Mouse (Mus musculus) urinary bladder, postnatal 4 days (tissue): Measurements from ENCODE around the gene Gm20498.
A peak's percentile ranks its signal among the peaks of the same experiment; 100 is the strongest.
"Not testable (repeated sequence)": the region's sequence is repeated elsewhere in the genome, so short reads cannot be mapped to it uniquely, and the experiment has no call there.

ENCODE experiments used
- DNase-seq, 2 experiments: peaks; one replicate each; pipeline ENCODE4 v3.0.0; 2021 to 2022; ENCODE audit warnings: low spot score in 2 of 2

Gm20498 gene

DNA sequence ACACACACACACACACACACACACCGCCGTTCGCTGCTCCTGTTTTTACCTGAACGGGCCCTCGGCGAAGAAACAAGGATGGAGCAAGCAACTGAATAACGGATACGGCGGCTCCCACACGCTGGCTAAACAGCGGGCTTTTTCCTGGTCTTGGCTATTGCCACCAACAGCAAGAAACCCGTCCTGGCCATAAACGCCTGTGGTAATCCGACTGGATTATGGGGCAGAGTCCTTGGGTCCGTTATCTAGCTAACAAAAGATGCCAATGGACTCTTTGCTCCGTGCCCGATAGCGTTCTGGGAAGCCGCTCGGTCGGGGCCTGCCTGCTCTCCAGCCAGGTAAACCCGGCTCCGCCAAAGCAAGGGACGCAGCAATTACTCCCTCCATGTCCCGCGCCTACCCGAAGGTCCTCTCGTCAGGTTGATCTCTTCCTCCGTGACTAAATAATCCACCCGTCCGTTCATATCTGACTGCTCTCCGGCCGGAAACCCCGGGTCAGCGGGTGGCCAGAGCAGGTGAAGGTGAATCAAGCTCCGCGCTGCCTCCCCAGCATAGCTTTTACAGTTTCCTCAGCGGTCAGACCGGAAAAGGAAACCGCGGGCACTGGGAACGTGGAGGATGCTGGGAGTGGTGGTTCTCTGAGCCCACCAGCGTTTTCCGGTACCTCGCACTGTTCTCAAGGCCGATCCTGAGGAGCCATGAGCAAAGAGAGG lies at the start of gene Gm20498, which contains the start of gene Synj2bp:
TSS of gene Gm20498 (minus strand) at position 590 of the 713 bp plus-strand sequence.
TSS of gene Synj2bp (minus strand) at position 596 of the 713 bp plus-strand sequence.
- DNase-seq, result peak; percentile 69 to 80

DNA sequence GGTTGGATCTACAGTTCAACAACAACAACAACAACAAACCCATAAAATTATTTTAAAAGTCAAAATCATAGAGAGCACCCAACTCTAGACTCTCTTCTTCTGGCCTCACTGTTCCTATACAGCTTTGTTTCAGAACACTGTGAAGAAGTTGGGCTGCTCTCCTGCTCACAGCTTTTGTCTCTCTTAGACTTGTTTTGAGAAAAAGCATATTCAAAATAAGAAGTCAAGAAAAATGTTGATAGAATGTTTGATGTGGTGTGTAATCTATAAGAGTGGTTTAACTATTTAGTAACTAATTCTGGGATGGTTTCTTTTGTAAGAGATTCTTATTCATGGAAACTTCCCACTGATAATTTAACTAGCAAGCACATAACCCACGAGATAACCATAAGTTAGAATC lies 35.7 kb upstream of the Gm20498 start, which contains the start of gene Adam21:
TSS of gene Adam21 (minus strand) at position 101 of the 400 bp plus-strand sequence.
- no peak for DNase-seq

- DNase-seq, result no peak
These were observed 35.2 kb upstream of the Gm20498 start for GRCm38 (mm10) chr12:81567931-81568330.

DNA sequence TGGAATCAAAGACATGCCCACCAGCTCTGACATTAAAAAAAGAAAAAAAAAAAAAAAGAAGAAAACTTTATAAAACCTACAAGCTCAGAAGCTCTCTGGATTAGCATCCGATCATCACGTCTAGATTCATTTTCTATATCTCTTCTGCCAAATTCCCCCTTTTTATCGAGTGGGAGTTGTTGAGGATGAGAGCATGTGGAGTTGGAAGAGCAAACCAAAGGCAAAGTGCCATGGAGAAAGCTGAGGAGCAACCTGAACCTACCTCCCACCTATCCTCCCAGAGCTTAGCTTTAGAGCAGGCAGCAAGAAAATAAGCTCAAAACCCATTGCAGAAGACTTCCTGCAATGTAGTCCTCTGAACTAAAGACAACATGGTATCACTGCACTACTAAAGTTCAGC lies 31.5 kb upstream of the Gm20498 start:
- no peak for DNase-seq

DNA sequence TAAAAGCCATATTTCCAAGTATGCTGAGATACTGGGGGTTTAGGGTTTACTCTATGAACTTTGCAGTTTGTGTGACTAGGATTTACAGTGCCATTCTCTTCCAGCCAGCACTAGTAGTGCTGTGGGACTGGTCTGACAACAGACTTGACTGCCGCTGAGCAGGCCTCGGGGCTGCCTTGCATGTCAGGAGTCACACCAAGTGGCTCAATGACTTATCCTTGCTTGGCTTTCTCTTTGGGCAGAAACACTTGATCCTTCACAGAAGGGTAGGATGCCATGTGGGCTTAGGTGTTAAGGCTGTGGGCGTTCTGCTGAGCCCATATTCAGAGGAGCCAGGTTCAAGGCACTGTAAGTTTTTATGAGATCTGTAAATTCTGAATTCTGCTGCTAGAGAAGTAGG lies 16.6 kb upstream of the Gm20498 start:
- no peak for DNase-seq

DNA sequence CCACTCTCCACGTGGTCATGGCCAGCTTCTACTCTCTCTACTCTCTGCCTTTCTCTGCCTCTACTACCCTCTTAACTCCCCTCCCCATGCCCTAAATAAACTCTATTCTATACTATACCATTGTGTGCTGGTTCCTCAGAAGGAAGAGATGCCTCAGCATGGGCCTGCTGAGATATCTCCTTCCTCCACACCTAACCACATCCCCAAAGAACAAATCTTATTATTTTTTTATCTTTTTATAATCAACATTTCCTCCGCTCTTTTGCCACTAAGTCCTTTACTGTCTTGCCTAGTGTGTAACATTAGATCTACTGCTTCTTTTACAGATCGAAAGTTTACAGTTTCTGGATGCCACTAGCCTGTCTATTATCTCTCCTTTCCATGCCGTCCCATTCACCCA lies 14.5 kb upstream of the Gm20498 start:
- no peak for DNase-seq

DNA sequence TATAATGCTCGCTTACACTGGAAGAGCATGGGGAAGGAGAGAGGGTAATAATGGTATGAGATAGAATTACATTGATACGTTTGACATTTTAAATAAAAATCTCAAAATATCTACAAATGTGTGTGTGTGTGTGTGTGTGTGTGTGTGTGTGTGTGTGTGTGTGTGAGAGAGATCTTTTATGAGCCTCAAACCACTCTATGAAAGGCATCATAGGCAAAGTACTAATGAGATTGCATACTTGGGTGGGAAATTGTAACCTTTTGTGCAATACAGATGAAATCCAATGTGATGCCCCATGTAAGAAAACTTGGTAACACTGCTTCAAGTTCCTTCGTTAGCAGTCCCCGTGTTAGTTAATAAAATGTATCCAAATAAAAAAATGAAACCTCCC lies 319 bp upstream of the Gm20498 start:
- DNase-seq, result no peak

- not testable (repeated sequence) for DNase-seq
These were observed 2.1 kb downstream of the Gm20498 start for GRCm38 (mm10) chr12:81530587-81530986.

DNA sequence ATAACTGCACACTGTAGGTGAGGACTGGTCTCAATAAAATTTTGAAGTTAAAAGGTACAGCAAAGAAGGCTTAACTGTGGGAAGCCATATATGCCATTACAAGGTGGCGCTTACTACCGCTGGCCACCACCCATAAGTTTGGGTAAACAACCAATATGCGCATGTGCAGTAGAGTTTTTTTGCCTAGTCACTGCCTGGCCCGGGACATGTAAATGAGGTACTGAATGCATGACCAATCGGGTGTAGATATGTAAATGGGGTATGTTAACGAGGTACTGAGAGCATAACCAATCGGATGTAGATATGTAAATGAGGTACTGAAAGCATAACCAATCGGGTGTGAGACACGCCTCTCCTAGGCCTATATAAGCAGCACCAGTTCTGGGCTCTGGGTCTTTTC lies 35.8 kb downstream of the Gm20498 start:
- not testable (repeated sequence) for DNase-seq

DNA sequence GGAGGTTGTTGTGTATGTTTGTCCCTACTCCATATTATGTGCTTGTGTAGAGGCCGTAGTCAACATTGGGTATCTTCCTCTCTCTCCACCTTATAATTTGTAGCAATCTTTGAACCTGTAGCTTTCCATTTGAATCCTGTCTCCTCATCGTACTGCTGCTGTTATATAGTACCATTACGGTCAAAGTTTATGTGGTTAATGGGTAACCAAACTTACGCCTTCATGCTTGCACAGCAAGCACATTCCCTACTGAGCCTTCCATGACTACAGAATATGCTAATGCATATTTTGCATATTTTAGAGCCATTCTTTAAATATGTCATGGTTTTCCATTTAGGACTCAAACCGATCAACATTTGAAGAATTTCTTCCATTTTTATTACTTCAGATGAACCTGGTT lies 42.2 kb downstream of the Gm20498 start:
- DNase-seq, result no peak

DNA sequence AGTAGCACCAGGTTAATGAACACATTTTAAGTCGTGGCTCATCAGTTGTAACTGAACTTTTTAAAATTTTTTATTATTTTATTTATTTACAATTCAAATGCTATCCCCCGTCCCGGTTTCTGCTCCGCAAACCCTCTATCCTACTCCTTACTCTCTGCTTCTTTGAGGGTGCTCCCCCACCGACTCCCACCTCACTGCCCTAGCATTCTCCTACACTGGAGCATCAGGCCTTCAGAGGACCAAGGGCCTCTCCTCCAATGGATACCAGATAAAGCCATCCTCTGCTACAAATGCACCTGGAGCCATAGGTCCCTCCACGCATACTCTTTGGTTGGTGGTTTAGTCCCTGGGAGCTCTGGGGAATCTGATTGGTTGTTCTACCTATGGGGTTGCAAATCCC lies 47.4 kb downstream of the Gm20498 start:
- DNase-seq, result no peak

DNA sequence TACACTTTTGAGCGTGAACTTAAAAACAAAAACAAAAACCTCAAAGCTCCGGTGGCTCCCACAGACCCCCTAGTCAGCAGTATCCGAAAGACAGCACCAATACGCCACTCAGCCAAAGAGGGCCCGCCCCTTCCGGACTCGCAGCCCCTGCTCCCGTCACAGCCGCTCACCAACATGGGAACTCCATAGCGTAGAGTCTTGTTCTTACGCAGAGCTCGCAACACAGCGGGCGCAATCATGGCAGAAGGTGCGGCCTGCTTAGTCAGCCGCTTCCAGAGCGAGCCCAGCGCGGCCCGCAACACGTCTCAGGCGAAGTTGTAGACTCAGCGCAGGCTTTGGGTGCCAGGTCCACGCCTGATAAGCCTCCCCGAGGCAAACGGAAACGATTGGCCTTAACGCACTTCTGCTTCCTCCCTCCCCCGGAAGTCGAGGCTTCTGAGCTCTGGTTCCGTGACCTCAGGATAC lies 47.9 kb downstream of the Gm20498 start, which contains the start of gene Cox16:
TSS of gene Cox16 (minus strand) at position 401 of the 465 bp plus-strand sequence.
- peak; percentile 79 to 84 for DNase-seq

GRCm38 (mm10) chr12:81484212-81484611 lies 48.5 kb downstream of the Gm20498 start:
- no peak for DNase-seq

DNA sequence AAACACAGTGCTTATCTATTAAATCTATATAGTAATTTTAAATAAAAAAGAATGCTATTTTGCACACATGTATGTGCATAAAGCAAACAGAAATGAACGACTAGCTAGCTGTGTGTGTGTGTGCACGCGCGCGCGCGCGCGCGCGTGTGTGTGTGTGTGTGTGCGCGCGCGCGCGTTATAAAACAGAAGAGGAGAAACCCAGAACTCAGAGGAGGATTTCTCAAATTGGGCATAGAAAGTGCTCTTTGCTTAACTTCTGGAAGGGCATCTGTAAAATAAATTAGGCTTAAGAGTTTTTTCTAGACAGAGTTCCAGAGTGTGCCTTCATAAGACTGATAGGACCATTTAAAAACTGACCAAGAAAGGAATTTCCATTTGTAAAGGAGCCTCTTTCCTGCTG lies 49.0 kb downstream of the Gm20498 start:
- DNase-seq, result no peak

DNA sequence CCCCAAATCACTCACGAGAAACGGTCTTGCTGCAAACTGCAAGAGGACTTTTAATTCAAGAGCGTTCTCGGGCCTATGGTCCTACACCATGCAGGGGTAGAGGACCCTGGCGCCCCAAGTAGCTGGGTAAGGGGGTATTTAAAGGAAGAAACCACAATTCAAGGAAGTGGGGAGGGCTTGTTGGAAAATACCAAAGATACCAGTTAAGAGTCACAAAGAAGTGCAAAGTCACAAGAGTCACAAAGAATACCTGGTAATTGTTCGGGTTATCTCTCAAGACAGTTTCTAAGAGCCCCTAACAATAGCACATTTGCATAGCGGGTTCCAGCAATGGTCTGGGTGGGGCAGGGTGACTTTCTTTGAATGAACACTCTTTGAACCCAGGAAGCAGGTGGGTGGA lies 73.7 kb downstream of the Gm20498 start:
- not testable (repeated sequence) for DNase-seq

- DNase-seq, result not testable (repeated sequence)
These were observed 93.7 kb downstream of the Gm20498 start for GRCm38 (mm10) chr12:81438985-81439384.

- DNase-seq, result not testable (repeated sequence)
These were observed 97.9 kb downstream of the Gm20498 start for GRCm38 (mm10) chr12:81434778-81435177.

- no peak for DNase-seq
These were observed 110.9 kb downstream of the Gm20498 start, which contains the start of gene Adam4 for GRCm38 (mm10) chr12:81421846-81422245. Gene Adam4 (minus strand): TSS chr12:81421946.

GRCm38 (mm10) chr12:81413211-81413610 lies 119.5 kb downstream of the Gm20498 start:
- DNase-seq, result no peak

GRCm38 (mm10) chr12:81408966-81409365 lies 123.7 kb downstream of the Gm20498 start:
- no peak for DNase-seq

GRCm38 (mm10) chr12:81402187-81402586 lies 130.5 kb downstream of the Gm20498 start:
- peak in 1 of 2 experiments; percentile 61 for DNase-seq

GRCm38 (mm10) chr12:81379364-81379763 lies 153.3 kb downstream of the Gm20498 start, which contains the start of gene Gm4787:
Gene Gm4787 (minus strand): TSS chr12:81379464.
- not testable (repeated sequence) for DNase-seq

- no peak for DNase-seq
These were observed 198.9 kb downstream of the Gm20498 start for GRCm38 (mm10) chr12:81333841-81334240.
